Mouse (Mus musculus): ENCODE results near the gene Gm42906.

The Gm42906 gene

GRCm38 (mm10) chr5:151393821-151394662 is 33.9 kb downstream of the Gm42906 start:
- DNase-seq = peak; percentile 3

GRCm38 (mm10) chr5:151389827-151390226 is 38.1 kb downstream of the Gm42906 start:
- DNase-seq = no peak

- no peak for DNase-seq
These were observed 48.1 kb downstream of the Gm42906 start for GRCm38 (mm10) chr5:151379896-151380295.

GRCm38 (mm10) chr5:151379210-151379609 is 48.8 kb downstream of the Gm42906 start:
- no peak for DNase-seq

GRCm38 (mm10) chr5:151376931-151377330 is 51.0 kb downstream of the Gm42906 start:
- DNase-seq = no peak

GRCm38 (mm10) chr5:151374825-151375224 is 53.1 kb downstream of the Gm42906 start:
- DNase-seq = no peak

GRCm38 (mm10) chr5:151371130-151371529 is 56.8 kb downstream of the Gm42906 start:
- DNase-seq = no peak

GRCm38 (mm10) chr5:151369306-151369721 is 58.6 kb downstream of the Gm42906 start:
- no peak for DNase-seq

GRCm38 (mm10) chr5:151368395-151369190 is 59.4 kb downstream of the Gm42906 start:
- DNase-seq = peak; percentile 100

GRCm38 (mm10) chr5:151367881-151368394 is 60.0 kb downstream of the Gm42906 start:
- DNase-seq = no peak

GRCm38 (mm10) chr5:151367317-151367716 is 60.6 kb downstream of the Gm42906 start:
- no peak for DNase-seq

GRCm38 (mm10) chr5:151363343-151364000 is 64.5 kb downstream of the Gm42906 start:
- no peak for DNase-seq

GRCm38 (mm10) chr5:151349616-151350015 is 78.3 kb downstream of the Gm42906 start:
- DNase-seq = no peak

GRCm38 (mm10) chr5:151348418-151348817 is 79.5 kb downstream of the Gm42906 start:
- DNase-seq = no peak

- no peak for DNase-seq
These were observed 81.3 kb downstream of the Gm42906 start for GRCm38 (mm10) chr5:151346626-151347025.

GRCm38 (mm10) chr5:151344737-151345136 is 83.2 kb downstream of the Gm42906 start:
- no peak for DNase-seq

GRCm38 (mm10) chr5:151333686-151334085 is 94.3 kb downstream of the Gm42906 start:
- DNase-seq = no peak

- DNase-seq = no peak
These were observed 94.8 kb downstream of the Gm42906 start for GRCm38 (mm10) chr5:151333191-151333594.

- DNase-seq = peak; percentile 5
These were observed 112.0 kb downstream of the Gm42906 start for GRCm38 (mm10) chr5:151315804-151316597.

- DNase-seq = peak; percentile 28
These were observed 127.7 kb downstream of the Gm42906 start for GRCm38 (mm10) chr5:151300286-151300685.

GRCm38 (mm10) chr5:151299576-151299975 is 128.4 kb downstream of the Gm42906 start:
- DNase-seq = no peak

- no peak for DNase-seq
These were observed 129.6 kb downstream of the Gm42906 start for GRCm38 (mm10) chr5:151298371-151298770.

All from retina, postnatal 1 day (tissue).